Mouse (Mus musculus) heart, postnatal 0 days (tissue): ENCODE data around the gene Ovca2. TPM values are rescaled to one million over a fixed set of nuclear protein-coding genes. Genes with fewer than 3 reads are reported as not detected.

Experiments used
- ATAC-seq: fragments of 200-750 bp; cut with Nextera tagmentation; 2 replicates; pipeline ENCODE4 v1.8.0; 2017; ENCODE audit warnings: low read depth, moderate number of reproducible peaks, moderate library complexity; ENCODE audit not compliant: insufficient read depth
- DNase-seq: peaks from one replicate; pipeline ENCODE4 v3.0.0-alpha.2; 2016; ENCODE audit warnings: low spot score
- H3K27ac ChIP-seq: fragments of 300-500 bp; sonication (generic); 2 replicates; pipeline ENCODE4 v1.5.1; 2014; ENCODE audit warnings: low read depth, mild to moderate bottlenecking
- H3K27me3 ChIP-seq: fragments of 300-500 bp; sonication (generic); 2 replicates; pipeline ENCODE4 v1.6.1; 2014; ENCODE audit warnings: low read length, mixed read lengths; ENCODE audit not compliant: control insufficient read depth, insufficient read depth
- H3K36me3 ChIP-seq: fragments of 300-500 bp; sonication (generic); replicated peaks from 2 replicates; pipeline ENCODE4 v1.6.1; 2014; ENCODE audit warnings: low read length, mixed read lengths; ENCODE audit not compliant: control insufficient read depth, insufficient read depth
- H3K4me1 ChIP-seq: fragments of 300-500 bp; sonication (generic); 2 replicates; pipeline ENCODE4 v1.6.1; 2014; ENCODE audit warnings: antibody characterized with exemption; ENCODE audit not compliant: control insufficient read depth, insufficient read depth
- H3K4me2 ChIP-seq: fragments of 300-500 bp; sonication (generic); 2 replicates; pipeline ENCODE4 v1.6.1; 2014; ENCODE audit warnings: low read depth, mild to moderate bottlenecking, low read length, moderate library complexity
- H3K4me3 ChIP-seq: fragments of 300-500 bp; sonication (generic); 2 replicates; pipeline ENCODE4 v1.5.1; 2014; ENCODE audit warnings: low read depth, low read length
- H3K9ac ChIP-seq: fragments of 300-500 bp; sonication (generic); replicated peaks from 2 replicates; pipeline ENCODE4 v1.6.1; 2014; ENCODE audit warnings: low read depth, low read length, mixed read lengths
- H3K9me3 ChIP-seq: fragments of 300-500 bp; sonication (generic); replicated peaks from 2 replicates; pipeline ENCODE4 v1.6.1; 2016; ENCODE audit warnings: low read length; ENCODE audit not compliant: control insufficient read depth
- CTCF ChIP-seq: IDR thresholded peaks from 2 replicates; pipeline ENCODE4 v1.5.1; 2016; ENCODE audit warnings: antibody characterized with exemption, control low read depth, low read depth
- EP300 ChIP-seq: IDR thresholded peaks from 2 replicates; pipeline ENCODE4 v1.6.1; 2016; ENCODE audit warnings: antibody characterized with exemption, low read depth
- WGBS: fragments of 180-500 bp; shearing (Covaris S2); extraction: QIAGEN DNeasy Blood & Tissue Kit; methylation state at CpG from one replicate; pipeline ENCODE4 v1.1.7; 2014; 5-methylcytosine and 5-hydroxymethylcytosine counted together
- polyA plus RNA-seq: library from polyadenylated mRNA; unstranded; fragments of >200 nt; fragmentation: Nextera tagmentation; extraction: Ambion mirVana; gene quantifications from 2 replicates; pipeline ENCODE4 v1.2.1, GENCODE M21; 2015
- total RNA-seq: library from RNA; depleted of rRNA; stranded (reverse); fragments of >200 nt; gene quantifications from 2 replicates; pipeline ENCODE4 v1.2.3, GENCODE M21; 2014; ENCODE audit warnings: low replicate concordance

Ovca2 gene
- total and polyA plus RNA-seq, 2 experiments from 2014 or later, result 8.9 to 12.9 TPM

- H3K4me1 ChIP-seq, result peaks cover 3% of the 10 kb centered on the region; the same call in 1 of the 2 replicates
- H3K9ac ChIP-seq, result peak overlapping the region; percentile 55
- no peak for DNase-seq
- no peak for ATAC-seq
- peaks cover 34% of the 10 kb centered on the region for H3K36me3 ChIP-seq
- peak overlapping the region; percentile 67 for H3K4me3 ChIP-seq
- H3K4me2 ChIP-seq, result peak overlapping the region; percentile 89
- H3K27me3 ChIP-seq, result peaks cover 47% of the 10 kb centered on the region
- peak overlapping the region; percentile 71; the same call in 1 of the 2 replicates for H3K27ac ChIP-seq
- WGBS, result 10% methylated on average over 55 of the region's 55 CpGs
- H3K9me3 ChIP-seq, result no peaks in the 10 kb centered on the region
- TF ChIP-seq CTCF, result no peak
- TF ChIP-seq EP300, result no peak
Measured at GRCm38 (mm10) chr11:75166193-75166842, 12.3 kb downstream of the Ovca2 start.

DNA sequence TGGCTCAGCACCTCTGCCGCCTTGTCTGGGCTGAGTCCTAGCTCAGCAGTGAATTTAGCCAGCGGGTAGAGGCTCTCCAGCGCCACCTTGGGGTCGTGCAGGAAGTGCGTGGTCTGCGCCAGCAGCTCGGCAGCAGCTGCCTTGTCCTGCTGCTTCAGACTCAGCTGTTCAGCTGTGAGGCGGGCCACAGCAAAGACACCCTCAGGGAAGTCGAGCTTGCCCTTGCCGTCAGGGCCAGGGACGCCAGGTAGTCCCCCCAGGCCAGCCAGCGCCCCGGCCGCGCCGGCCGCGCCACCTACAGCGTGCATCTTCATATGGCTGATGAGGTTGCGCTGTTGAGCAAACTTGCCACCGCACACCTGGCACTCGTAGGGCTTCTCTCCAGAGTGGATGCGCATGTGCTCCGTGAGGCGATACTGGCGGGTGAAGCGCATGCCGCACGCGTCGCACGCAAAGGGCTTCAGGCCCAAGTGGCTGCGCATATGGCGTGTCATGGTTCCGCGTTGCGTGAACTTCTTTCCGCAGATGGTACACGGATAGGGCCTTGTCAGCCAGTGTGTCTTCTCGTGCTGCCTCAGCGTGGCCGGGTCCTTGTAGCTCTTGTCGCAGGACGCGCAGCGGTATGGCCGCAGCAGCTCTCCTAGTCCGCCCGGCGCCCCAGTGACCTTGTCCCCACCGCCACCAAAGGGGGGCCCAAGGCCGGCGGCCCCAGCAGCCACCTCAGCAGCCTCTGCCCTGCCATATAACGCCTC lies 13.0 kb downstream of the Ovca2 start:
- Histone ChIP-seq H3K27me3 (peaks cover 40% of the 10 kb centered on the region), H3K27ac (peak overlapping the region; percentile 71), H3K4me3 (peak overlapping the region; percentile 67), H3K4me1 (peaks cover 3% of the 10 kb centered on the region; the same call in 1 of the 2 replicates), H3K36me3 (peaks cover 38% of the 10 kb centered on the region), H3K4me2 (peak overlapping the region; percentile 89), H3K9ac (peak overlapping the region; percentile 55), H3K9me3 (no peaks in the 10 kb centered on the region)
- 7% methylated on average over 51 of the region's 54 CpGs for WGBS
- ATAC-seq (no peak), DNase-seq (no peak)
- TF ChIP-seq EP300 (no peak), CTCF (peak; percentile 76)

DNA sequence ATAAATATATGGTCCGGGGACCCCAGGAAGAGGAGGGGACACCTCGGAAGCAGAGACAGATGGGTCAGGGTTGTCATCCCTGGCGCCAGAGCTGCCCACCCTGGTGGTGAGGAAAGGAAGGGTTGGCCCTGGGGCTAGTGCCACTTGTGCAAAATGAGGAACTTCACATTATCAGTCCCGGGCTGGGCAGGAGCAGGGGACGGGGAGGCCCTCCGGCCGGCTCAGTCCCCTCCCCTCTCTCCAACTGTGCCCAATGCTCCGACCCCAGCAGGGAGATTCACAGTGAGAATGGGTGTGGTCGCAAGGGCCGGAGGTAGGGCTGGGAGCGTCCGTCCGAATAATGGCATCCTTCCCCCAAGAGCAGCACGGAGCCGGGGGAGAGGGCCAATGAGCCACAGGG lies 13.9 kb downstream of the Ovca2 start:
- no peak for TF ChIP-seq EP300
- TF ChIP-seq CTCF, result 0 out of 2 replicates have a peak, but pooled peaks have one; percentile 5
- no peaks in the 10 kb centered on the region for H3K9me3 ChIP-seq
- H3K27ac ChIP-seq, result peak overlapping the region; percentile 43; the same call in 1 of the 2 replicates
- peaks cover 33% of the 10 kb centered on the region for H3K27me3 ChIP-seq
- H3K9ac ChIP-seq, result no peak overlapping the region; the same call in 1 of the 2 replicates
- 18% methylated on average over 15 of the region's 15 CpGs for WGBS
- DNase-seq (no peak), ATAC-seq (no peak)
- peaks cover 45% of the 10 kb centered on the region for H3K36me3 ChIP-seq
- peak overlapping the region; percentile 67 for H3K4me3 ChIP-seq
- H3K4me1 ChIP-seq, result peaks cover 3% of the 10 kb centered on the region; the same call in 1 of the 2 replicates
- H3K4me2 ChIP-seq, result peak overlapping the region; percentile 89

DNA sequence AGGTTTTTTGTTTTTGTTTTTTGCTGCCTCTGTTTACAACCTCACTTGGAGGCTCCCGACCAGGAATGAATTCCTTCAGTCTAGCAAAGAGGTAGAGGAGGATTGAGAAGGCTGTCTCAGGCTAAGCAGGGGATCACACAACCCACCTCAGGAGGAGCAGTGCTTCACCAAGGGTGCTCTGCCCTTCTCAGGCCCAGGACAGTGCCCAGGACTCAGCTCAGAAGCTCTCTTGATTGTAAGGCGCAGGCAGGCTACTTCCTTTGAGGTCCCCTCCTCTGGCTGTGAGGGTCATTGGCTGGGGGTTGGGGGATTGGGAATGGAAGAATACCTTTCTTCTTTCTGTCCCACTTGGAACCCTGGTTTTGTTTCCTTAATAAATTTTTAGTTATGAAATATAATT lies 14.6 kb downstream of the Ovca2 start:
- H3K27ac ChIP-seq, result 0 out of 2 replicates have a peak overlapping the region, but pooled peaks have one; percentile 40
- H3K36me3 ChIP-seq, result peaks cover 48% of the 10 kb centered on the region
- no peak overlapping the region for H3K9ac ChIP-seq
- ATAC-seq (no peak), DNase-seq (no peak)
- H3K4me3 ChIP-seq, result no peak overlapping the region; the same call in 1 of the 2 replicates
- no peak for TF ChIP-seq EP300
- H3K9me3 ChIP-seq, result no peaks in the 10 kb centered on the region
- WGBS, result 63% methylated on average over 2 of the region's 2 CpGs
- peaks cover 3% of the 10 kb centered on the region; the same call in 1 of the 2 replicates for H3K4me1 ChIP-seq
- peaks cover 29% of the 10 kb centered on the region for H3K27me3 ChIP-seq
- H3K4me2 ChIP-seq, result peak overlapping the region; percentile 89

DNA sequence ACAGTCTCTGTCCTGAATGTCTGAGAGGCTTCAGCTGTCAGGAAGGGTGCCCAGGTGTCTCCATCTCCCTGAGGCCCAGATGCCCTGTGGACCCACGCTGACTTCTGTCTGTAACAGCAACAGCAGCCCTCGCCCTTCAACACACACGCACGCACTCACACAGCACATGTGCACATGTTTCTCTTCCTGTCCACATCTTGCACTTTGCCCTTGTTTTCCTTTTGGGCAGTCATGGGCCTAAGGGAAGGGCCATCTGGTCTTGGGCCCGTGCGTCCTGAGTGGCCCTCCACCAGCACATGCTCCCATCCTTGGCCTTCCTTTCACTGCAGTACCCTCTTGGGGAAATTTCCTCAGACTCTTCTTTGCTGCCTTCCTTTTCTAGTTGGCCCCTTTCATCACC lies 15.3 kb downstream of the Ovca2 start:
- Histone ChIP-seq H3K9me3 (no peaks in the 10 kb centered on the region), H3K4me1 (peaks cover 3% of the 10 kb centered on the region; the same call in 1 of the 2 replicates), H3K4me2 (no peak overlapping the region), H3K27ac (peak overlapping the region; percentile 40; the same call in 1 of the 2 replicates), H3K9ac (no peak overlapping the region), H3K27me3 (peaks cover 29% of the 10 kb centered on the region), H3K4me3 (no peak overlapping the region), H3K36me3 (peaks cover 52% of the 10 kb centered on the region)
- TF ChIP-seq CTCF, result no peak
- no peak for TF ChIP-seq EP300
- no peak for ATAC-seq
- DNase-seq, result no peak
- 68% methylated on average over 6 of the region's 6 CpGs for WGBS
